Mouse (Mus musculus): ENCODE results near the gene Zfp740. TPM values are rescaled to one million over a fixed set of nuclear protein-coding genes. Genes with fewer than 3 reads are reported as not detected.
"Not testable (repeated sequence)": the region's sequence is repeated elsewhere in the genome, so short reads cannot be mapped to it uniquely, and the experiment has no call there.

Gene Zfp740
- polyA plus RNA-seq (2015; fragmentation: Nextera tagmentation; extraction: Ambion mirVana) = 46.0 and 49.6 TPM in 2 replicates

DNA sequence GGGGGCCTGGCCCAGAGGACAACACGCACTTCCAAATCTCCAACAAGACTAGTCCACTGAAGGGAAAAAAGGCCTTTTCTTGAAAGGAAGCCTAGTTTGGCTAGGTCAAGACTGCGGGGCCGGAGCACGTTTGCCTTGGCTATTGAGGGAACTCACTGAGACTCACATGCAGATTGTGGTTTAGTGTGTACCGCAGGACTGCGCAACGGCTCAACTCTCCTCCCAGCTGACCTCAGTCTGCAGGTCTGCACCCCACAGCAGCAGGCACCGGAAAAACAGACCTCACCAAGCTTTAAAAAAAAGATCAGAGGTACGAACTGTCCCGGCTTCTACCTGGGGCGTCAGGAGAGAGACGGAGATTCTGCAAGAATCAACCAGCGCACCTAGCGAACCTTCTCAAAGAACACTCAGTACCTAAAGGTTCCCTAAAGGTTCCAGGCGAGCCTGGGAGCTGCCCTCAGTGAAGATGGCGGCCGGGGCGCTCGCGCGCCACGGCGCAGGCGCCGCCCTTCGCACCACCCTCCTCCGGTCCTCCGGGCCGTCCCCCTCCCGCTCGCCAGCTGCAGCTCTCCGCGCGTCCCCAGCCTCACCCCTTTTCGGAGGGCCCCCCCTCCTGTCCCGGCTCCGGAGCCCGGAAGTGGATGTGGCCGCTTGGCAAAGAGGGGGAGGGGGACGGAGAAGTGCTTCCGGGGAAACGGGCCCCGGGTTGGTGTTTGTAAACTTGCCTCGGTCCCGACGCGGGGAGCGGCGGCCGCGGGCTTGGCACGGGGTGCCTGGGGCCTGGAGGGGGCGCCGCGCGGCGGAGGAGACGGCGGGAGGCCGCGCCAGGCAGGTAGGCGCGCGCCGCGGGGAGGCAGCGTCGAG, at the start of gene Zfp740:
Gene Zfp740, plus strand, starts transcription at position 279 of the 864 bp plus-strand sequence.
- peak; percentile 98 for ATAC-seq (ENCODE audit: insufficient read depth, low FRiP score)
- H3K9ac ChIP-seq (ENCODE audit: low read length) = peak within 1 kb of the TSS; percentile 99

DNA sequence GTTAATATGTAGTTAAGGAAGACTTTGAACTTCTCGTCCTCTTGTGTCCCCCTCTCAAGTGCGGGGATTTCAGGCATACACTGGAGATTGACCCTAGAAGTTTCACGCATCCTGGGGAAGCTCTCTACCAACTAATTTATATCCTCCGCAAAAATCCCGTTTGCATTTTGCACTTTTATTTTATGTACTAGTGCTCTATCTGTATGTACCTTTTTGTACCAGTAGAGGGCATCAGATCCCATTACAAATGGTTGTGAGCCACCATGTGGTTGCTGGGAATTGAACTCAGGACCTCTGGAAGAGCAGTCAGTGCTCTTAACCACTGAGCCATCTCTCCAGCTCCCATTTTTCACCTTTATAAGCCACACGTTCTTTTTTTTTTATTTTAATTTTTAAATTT, 48.0 kb upstream of the Zfp740 start:
- not testable (repeated sequence) for H3K4me3 ChIP-seq (replicated peaks; ENCODE audit: low read length); H3K27me3 ChIP-seq (ENCODE audit: control insufficient read depth, insufficient read depth, low read length); H3K36me3 ChIP-seq (ENCODE audit: control insufficient read depth, insufficient read depth, low read length); H3K9ac ChIP-seq (ENCODE audit: low read length); ATAC-seq (ENCODE audit: insufficient read depth, low FRiP score); H3K4me2 ChIP-seq (ENCODE audit: low read depth, low read length); H3K9me3 ChIP-seq (replicated peaks; ENCODE audit: control insufficient read depth, low read length); H3K4me1 ChIP-seq (ENCODE audit: control insufficient read depth, insufficient read depth, low read length); H3K27ac ChIP-seq (ENCODE audit: low read length)
- WGBS = 93% methylated on average over 6 of the region's 6 CpGs

More for the DNA sequence above, at the start of gene Zfp740:
- peak within 1 kb of the TSS; percentile 94 for H3K4me2 ChIP-seq (ENCODE audit: low read depth, low read length)
- H3K9me3 ChIP-seq (replicated peaks; ENCODE audit: control insufficient read depth, low read length) = no peaks in the 10 kb centered on the region
- H3K36me3 ChIP-seq (ENCODE audit: control insufficient read depth, insufficient read depth, low read length) = peaks cover 8% of the 10 kb centered on the region
- peaks cover 32% of the 10 kb centered on the region for H3K4me1 ChIP-seq (ENCODE audit: control insufficient read depth, insufficient read depth, low read length)
- H3K4me3 ChIP-seq (replicated peaks; ENCODE audit: low read length) = peak within 1 kb of the TSS; percentile 89
- no peaks in the 10 kb centered on the region for H3K27me3 ChIP-seq (ENCODE audit: control insufficient read depth, insufficient read depth, low read length)
- under 1% methylated on average over 67 of the region's 68 CpGs for WGBS
- peak within 1 kb of the TSS; percentile 100 for H3K27ac ChIP-seq (ENCODE audit: low read length)

DNA sequence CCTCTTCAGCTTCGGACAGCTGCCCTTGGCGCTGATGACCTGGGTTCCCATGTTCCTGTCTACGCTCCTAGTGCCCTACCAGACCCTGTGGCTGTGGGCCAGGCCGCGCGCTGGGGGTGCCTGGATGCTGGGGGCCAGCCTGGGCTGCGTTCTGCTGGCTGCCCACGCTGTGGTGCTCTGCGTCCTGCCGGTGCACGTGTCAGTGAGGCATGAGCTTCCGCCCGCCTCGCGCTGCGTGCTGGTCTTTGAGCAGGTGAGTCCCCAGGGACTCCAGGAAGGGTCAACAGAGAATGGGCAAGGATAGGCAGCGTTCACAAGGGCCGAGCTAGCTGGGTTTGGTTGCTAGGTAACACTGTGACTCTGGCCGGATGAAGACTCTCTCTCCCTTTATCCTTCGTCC, 46.2 kb upstream of the Zfp740 start:
- Histone ChIP-seq H3K27ac (ENCODE audit: low read length) (no peak overlapping the region), H3K27me3 (ENCODE audit: control insufficient read depth, insufficient read depth, low read length) (no peaks in the 10 kb centered on the region), H3K4me2 (ENCODE audit: low read depth, low read length) (no peak overlapping the region), H3K9ac (ENCODE audit: low read length) (no peak overlapping the region), H3K9me3 (replicated peaks; ENCODE audit: control insufficient read depth, low read length) (0 out of 2 replicates have a peak, but pooled peaks cover 3% of the 10 kb centered on the region), H3K4me3 (replicated peaks; ENCODE audit: low read length) (no peak overlapping the region), H3K4me1 (ENCODE audit: control insufficient read depth, insufficient read depth, low read length) (no peaks in the 10 kb centered on the region), H3K36me3 (ENCODE audit: control insufficient read depth, insufficient read depth, low read length) (no peaks in the 10 kb centered on the region)
- WGBS = 38% methylated on average over 20 of the region's 20 CpGs
- ATAC-seq (ENCODE audit: insufficient read depth, low FRiP score) = 0 out of 2 replicates have a peak, but pooled peaks have one; percentile 39

DNA sequence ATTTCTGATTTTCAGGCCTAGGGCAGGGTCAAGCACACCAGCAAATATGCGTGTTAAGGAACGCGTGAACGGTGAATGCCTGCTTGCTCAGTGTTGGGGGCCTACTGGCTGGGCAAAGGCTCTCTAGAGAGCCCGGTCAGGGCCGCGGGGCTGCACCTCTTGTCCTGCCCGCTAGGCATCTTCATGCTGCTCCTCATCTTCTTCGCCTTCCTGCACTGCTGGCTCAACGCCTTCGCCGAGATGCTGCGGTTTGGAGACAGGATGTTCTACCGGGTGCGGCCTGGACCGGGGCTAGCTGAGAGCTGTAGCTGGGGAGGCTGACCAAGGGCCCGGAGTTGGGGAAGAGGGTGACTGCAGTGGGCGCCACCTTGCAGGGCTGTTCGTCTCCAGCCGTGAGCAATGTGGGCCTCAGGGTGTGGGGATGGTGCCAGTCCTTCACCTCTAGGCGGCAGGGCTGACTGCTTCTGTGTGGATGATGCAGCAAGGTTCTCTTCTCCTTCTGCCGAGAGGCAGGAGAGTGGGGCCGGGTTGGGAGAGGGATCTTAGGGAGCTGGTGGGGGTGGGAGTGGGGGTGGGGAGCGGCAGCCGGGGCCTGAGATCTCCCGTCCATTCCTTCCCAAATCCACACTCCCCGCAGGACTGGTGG, 42.5 kb upstream of the Zfp740 start:
- Histone ChIP-seq H3K27ac (ENCODE audit: low read length) (no peak overlapping the region), H3K4me2 (ENCODE audit: low read depth, low read length) (no peak overlapping the region), H3K9ac (ENCODE audit: low read length) (no peak overlapping the region), H3K36me3 (ENCODE audit: control insufficient read depth, insufficient read depth, low read length) (no peaks in the 10 kb centered on the region), H3K27me3 (ENCODE audit: control insufficient read depth, insufficient read depth, low read length) (no peaks in the 10 kb centered on the region), H3K9me3 (replicated peaks; ENCODE audit: control insufficient read depth, low read length) (no peaks in the 10 kb centered on the region), H3K4me3 (replicated peaks; ENCODE audit: low read length) (no peak overlapping the region), H3K4me1 (ENCODE audit: control insufficient read depth, insufficient read depth, low read length) (no peaks in the 10 kb centered on the region)
- ATAC-seq (ENCODE audit: insufficient read depth, low FRiP score) = peak; percentile 25; the same call in 1 of the 2 replicates
- 56% methylated on average over 26 of the region's 27 CpGs for whole genome bisulfite sequencing

DNA sequence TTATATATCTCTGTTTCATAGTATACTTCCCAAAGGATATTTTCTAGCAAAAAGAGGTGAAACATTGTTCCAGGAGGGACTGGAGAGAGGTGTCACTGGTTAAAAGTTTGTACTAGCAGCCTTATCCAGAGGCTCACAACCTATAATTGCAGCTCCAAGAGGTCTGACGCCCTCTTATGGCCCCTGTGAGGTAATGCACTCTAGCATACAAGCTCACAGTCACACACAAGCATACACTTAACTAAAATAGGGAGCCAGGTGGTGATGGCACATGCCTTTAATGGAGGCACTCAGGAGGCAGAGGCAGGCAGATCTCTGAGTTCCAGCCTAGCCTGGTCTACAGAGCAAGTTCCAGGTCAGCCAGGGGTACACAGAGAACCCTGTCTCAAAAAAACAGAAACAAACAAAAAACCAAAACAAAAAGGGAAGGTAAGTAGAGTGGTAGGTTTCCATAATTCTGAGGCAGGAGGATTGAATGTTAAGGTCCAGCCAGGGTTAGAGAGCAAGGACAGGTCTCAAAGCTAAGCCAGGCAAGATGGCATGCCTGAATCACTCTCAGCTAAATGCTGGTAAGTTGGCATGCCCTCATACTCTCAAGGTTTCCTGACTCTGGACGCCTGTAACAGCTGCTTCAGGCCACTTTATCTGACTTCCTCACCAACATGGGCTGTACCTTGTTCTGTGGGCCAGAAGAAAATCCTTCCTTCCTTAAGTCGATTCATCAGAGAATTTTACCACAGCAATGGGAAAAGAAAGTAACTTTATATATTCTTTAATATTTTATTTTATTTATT, 39.0 kb upstream of the Zfp740 start:
- WGBS = 54% methylated on average over 3 of the region's 3 CpGs
- Histone ChIP-seq H3K9me3 (replicated peaks; ENCODE audit: control insufficient read depth, low read length) (no peaks in the 10 kb centered on the region), H3K9ac (ENCODE audit: low read length) (no peak overlapping the region), H3K27me3 (ENCODE audit: control insufficient read depth, insufficient read depth, low read length) (no peaks in the 10 kb centered on the region), H3K36me3 (ENCODE audit: control insufficient read depth, insufficient read depth, low read length) (no peaks in the 10 kb centered on the region), H3K27ac (ENCODE audit: low read length) (no peak overlapping the region), H3K4me1 (ENCODE audit: control insufficient read depth, insufficient read depth, low read length) (peaks cover 6% of the 10 kb centered on the region), H3K4me2 (ENCODE audit: low read depth, low read length) (no peak overlapping the region), H3K4me3 (replicated peaks; ENCODE audit: low read length) (no peak overlapping the region)
- no peak for ATAC-seq (ENCODE audit: insufficient read depth, low FRiP score)

DNA sequence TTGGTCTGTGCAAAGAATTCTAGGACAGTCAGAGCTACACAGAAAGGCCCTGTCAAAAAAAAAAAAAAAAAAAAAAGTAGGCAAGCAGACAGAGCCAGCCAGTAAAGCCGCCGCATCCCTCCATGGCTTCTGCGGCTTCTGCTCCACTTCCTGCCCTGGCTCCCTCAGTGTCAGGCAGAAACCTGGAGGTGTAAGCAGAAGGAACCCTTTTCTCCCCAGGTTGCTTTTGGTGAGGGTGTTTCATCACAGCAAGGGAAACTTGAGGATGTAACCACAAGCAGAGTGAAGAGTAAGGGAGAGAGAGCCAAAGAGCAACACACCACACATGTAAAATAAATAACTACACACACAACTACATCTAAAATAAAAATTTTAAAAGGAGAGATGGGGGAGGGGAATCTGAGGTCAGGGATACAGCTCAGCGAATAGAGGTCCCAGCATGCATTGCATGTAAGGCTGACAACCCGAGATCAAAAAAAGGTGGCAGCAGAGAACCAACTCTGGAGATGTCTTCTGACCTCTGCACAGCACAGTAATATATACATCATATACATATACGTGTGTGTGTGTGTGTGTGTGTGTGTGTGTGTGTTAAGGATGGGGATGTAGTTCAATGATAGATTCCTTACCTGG, 37.5 kb upstream of the Zfp740 start:
- H3K9me3 ChIP-seq (replicated peaks; ENCODE audit: control insufficient read depth, low read length) = no peaks in the 10 kb centered on the region
- no peaks in the 10 kb centered on the region for H3K36me3 ChIP-seq (ENCODE audit: control insufficient read depth, insufficient read depth, low read length)
- WGBS = 35% methylated on average over 6 of the region's 6 CpGs
- peaks cover 6% of the 10 kb centered on the region for H3K4me1 ChIP-seq (ENCODE audit: control insufficient read depth, insufficient read depth, low read length)
- no peak for ATAC-seq (ENCODE audit: insufficient read depth, low FRiP score)
- H3K27me3 ChIP-seq (ENCODE audit: control insufficient read depth, insufficient read depth, low read length) = no peaks in the 10 kb centered on the region
- no peak overlapping the region for H3K27ac ChIP-seq (ENCODE audit: low read length)
- no peak overlapping the region for H3K4me3 ChIP-seq (replicated peaks; ENCODE audit: low read length)
- no peak overlapping the region for H3K9ac ChIP-seq (ENCODE audit: low read length)
- no peak overlapping the region for H3K4me2 ChIP-seq (ENCODE audit: low read depth, low read length)

DNA sequence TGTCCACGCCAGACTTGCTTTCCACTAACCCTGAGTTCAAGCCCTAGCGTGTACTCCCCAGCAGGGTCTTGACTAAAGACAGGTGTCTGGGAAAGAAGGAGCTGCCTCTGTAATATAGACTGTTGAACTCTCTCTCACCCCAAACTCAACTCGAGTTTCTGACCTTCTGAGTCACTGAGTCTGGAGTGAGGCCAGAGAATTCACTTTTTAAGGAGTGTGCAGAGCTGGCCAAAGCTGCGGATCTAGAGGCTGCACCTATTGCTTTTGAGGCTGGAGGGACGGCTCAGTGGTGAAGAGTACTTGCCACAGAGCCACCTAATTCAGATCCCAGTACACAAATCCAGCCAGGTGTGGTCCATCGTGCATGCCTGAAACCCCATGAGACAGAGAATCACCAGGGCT, 35.4 kb upstream of the Zfp740 start:
- H3K36me3 ChIP-seq (ENCODE audit: control insufficient read depth, insufficient read depth, low read length) = no peaks in the 10 kb centered on the region
- peak overlapping the region; percentile 36; the same call in 1 of the 2 replicates for H3K27ac ChIP-seq (ENCODE audit: low read length)
- peak; percentile 74 for ATAC-seq (ENCODE audit: insufficient read depth, low FRiP score)
- H3K9me3 ChIP-seq (replicated peaks; ENCODE audit: control insufficient read depth, low read length) = no peaks in the 10 kb centered on the region
- H3K4me3 ChIP-seq (replicated peaks; ENCODE audit: low read length) = no peak overlapping the region
- H3K27me3 ChIP-seq (ENCODE audit: control insufficient read depth, insufficient read depth, low read length) = no peaks in the 10 kb centered on the region
- peaks cover 6% of the 10 kb centered on the region for H3K4me1 ChIP-seq (ENCODE audit: control insufficient read depth, insufficient read depth, low read length)
- no peak overlapping the region for H3K9ac ChIP-seq (ENCODE audit: low read length)
- H3K4me2 ChIP-seq (ENCODE audit: low read depth, low read length) = no peak overlapping the region
- 25% methylated on average over 6 of the region's 6 CpGs for WGBS

DNA sequence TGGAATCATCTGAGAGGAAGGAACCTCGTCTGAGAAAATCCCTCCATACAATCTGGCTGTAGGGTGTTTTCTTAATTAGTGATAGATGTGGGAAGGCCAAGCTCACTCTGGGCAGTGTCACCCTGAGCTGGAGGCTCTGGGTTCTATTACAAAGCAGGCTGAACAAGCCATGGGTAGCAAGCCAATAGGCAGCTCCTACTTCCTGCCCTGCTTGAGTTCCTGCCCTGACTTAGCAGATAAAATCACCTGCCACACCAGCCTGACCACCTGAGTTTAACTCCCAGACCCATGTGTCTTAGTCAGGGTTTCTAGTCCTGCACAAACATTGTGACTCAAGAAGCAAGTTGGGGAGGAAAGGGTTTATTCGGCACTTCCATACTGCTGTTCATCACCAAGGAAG, 34.0 kb upstream of the Zfp740 start:
- Histone ChIP-seq H3K27ac (ENCODE audit: low read length) (no peak overlapping the region), H3K9me3 (replicated peaks; ENCODE audit: control insufficient read depth, low read length) (no peaks in the 10 kb centered on the region), H3K4me3 (replicated peaks; ENCODE audit: low read length) (no peak overlapping the region), H3K4me1 (ENCODE audit: control insufficient read depth, insufficient read depth, low read length) (peaks cover 6% of the 10 kb centered on the region), H3K4me2 (ENCODE audit: low read depth, low read length) (no peak overlapping the region), H3K27me3 (ENCODE audit: control insufficient read depth, insufficient read depth, low read length) (no peaks in the 10 kb centered on the region), H3K9ac (ENCODE audit: low read length) (no peak overlapping the region), H3K36me3 (ENCODE audit: control insufficient read depth, insufficient read depth, low read length) (no peaks in the 10 kb centered on the region)
- 46% methylated on average over 2 of the region's 2 CpGs for WGBS
- 0 out of 2 replicates have a peak, but pooled peaks have one; percentile 22 for ATAC-seq (ENCODE audit: insufficient read depth, low FRiP score)
